Mouse (Mus musculus): ENCODE data around the gene Invs.

GRCm38 (mm10) chr4:48407350-48408039 lies 127.9 kb downstream of the Invs start:
- TF ChIP-seq CTCF (IDR thresholded peaks at IDR 0.05; ENCODE audit: low read depth): peak; percentile 94
- no peak for TF ChIP-seq EP300 (IDR thresholded peaks at IDR 0.05; ENCODE audit: low read depth)
